Mouse (Mus musculus) gastrocnemius, adult 18-20 months (tissue): Measurements from ENCODE around the gene Ankmy2. TPM values are rescaled to one million over a fixed set of nuclear protein-coding genes. Genes with fewer than 3 reads are reported as not detected.

Source experiments
- DNase-seq: peaks from one replicate; pipeline ENCODE4 v3.0.0; 2021; ENCODE audit warnings: low spot score
- long read RNA-seq, 2 experiments: library from polyadenylated mRNA; stranded (forward); transcript quantifications; one replicate each; pipeline ENCODE4 v2.0.0; 2021
- total RNA-seq, 2 experiments: library from RNA; stranded (reverse); gene quantifications; 2 replicates each; pipeline ENCODE4 v1.2.3; 2021

The Ankmy2 gene
- total RNA-seq, result 1 to 10 TPM; 5.3 to 5.4 TPM
- long read RNA-seq, experiment 1, transcript Ankmy2-201 (10 exons, 2,456 nt), result major isoform, 6 of 7 reads
- long read RNA-seq, experiment 1, partial matches to known transcripts, result 0 of 7 reads
- long read RNA-seq, experiment 1, other reads (novel, unspliced or antisense), result 1 of 7 reads
- long read RNA-seq, experiment 2, partial matches to known transcripts, result 0 of 4 reads
- long read RNA-seq, experiment 2, other reads (novel, unspliced or antisense), result 2 of 4 reads

DNA sequence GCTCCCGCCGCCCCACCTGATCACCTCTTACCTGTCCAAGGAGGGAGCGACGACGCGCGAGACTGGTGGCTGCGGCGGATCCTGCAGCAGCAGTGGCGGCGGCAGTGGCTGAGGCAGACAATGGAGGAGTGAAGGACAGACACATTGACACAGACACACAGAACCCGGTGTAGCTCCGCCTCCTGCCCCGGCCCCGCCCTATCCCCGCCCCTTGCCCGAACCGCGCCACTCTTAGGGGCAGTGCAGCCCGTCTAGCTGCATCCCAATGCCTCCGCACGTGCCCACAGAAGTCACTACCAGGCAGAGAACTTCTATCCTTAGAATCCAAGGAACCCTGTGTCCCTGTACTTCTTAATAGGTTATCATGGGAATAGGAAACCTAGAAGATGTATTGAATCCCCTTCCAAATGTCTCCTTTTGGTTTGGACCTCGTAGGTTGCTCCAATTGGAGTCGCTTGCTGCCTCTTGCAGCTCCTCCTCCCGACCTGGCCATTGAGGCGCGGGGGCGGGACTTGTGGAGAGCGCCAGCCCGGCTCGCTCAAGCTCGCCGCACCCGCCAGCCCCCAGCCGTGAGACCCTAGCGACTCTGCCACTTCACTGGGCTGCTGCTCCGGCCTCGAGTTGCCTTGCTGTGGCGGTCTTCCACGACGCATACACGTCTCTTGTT, at the start of gene Ankmy2:
Gene Ankmy2, plus strand, starts transcription at position 478 of the 667 bp plus-strand sequence.
- peak; percentile 89 for DNase-seq

GRCm38 (mm10) chr12:36108442-36108841, 48.5 kb upstream of the Ankmy2 start:
- DNase-seq, result no peak

GRCm38 (mm10) chr12:36110457-36110856, 46.5 kb upstream of the Ankmy2 start:
- no peak for DNase-seq

DNA sequence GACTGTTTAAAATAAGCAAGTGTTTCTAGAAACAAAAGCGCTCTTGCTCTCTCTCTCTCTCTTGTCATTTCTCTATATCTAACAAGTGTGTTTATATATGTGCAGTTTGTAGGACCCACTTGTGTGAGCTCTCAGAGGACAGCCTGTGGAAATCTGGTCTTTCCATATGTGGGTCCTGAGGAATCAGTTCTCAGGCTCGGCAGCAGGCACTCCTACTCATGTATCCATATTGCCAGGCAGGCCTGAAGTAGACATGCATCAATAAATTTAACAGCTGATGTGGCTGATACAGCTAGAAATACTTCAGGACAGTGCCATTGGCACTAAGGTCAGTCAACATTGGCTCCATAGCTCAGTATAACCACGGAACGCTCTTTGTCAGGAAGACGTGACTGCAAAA, 45.8 kb upstream of the Ankmy2 start:
- no peak for DNase-seq

DNA sequence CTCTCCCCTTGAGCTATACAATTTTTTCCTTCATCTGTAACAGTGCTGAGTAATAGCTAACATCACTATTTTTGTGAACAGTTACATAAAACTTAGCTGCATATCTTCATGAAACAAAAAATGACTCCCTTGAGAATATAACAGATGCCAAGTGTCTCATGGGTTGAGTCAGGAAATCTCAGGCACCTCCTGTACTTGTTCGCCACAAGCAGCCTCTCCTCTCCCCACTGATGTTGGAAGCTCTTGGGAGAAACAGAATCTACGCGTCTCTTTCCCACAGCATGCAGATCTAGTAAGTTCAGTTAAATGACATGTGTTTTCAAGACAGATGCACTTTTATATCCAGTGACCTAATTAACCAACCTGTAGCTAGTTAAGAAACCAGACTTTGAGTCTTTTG, 44.8 kb upstream of the Ankmy2 start:
- DNase-seq, result no peak

DNA sequence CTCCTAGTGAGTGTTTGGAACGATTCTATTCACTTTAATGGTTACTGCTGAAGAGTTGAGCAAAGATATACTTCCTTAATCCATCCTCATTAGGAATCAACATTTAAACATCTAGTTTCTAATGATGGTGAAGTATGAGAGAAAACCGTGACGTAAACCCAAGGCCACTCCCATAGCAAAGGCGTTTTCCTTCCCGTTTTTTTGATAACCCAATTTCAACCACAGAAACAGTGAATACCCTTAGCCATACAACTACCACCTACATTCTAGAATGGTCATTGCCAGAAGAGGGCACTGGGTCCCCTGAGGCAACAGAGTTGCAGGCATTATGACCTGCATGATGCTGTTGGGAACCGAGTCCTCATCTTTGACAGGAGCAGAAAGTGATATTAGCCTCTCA, 39.8 kb upstream of the Ankmy2 start:
- no peak for DNase-seq

DNA sequence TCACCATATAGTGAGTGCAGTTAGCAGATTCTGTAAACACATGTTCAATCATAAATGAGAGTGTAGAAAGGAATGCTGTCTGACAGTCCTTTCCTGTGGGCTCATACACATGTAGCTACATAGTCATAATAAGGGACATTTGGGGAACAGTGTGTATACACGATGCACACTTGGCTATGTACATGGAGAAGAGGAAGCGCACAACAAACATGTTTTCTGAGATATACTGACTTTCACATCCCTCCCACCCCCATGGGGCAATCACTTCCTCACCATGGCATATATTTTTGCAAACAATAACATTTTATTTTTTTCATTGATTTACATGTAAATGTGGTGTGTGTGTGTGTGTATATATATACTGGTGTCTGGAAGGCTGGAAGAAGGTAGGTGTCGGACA, 37.7 kb upstream of the Ankmy2 start:
- no peak for DNase-seq

GRCm38 (mm10) chr12:36126049-36126448, 30.9 kb upstream of the Ankmy2 start:
- no peak for DNase-seq

DNA sequence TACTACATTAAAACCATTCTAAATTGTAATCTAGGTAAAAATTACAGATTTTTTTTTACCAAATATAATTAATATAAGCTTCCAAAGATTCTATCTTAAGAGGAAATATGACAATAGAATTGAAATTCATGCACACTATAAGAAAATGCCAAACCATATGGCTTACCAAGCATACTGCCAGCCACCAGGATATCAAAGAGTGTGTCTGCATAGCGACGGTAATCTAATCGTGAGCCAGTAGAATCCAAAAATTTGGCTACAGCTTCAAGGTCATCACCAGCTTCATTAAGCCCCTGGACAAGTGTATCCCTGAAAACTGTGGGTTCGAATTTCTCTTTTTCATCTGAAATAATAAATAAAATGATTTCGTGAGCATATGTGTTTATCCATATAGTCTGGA, 27.1 kb upstream of the Ankmy2 start:
- no peak for DNase-seq

DNA sequence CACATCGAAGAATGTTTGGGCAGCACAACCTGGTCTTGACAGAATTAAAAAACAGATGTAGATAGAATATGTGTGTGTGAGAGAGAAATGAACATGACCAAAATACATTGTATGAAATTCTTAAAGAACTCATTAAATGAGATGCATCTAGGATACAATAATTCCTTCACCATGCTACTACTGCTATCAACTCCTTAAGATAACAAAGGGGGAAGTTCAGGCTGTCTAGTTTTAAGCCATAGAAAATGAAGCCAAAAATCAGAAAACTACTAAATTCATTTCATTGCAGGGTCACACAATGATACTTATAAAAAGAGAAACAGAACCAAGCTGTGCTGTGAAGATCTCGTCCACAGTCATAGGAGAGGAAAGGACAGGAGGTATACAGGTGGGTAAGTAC, 24.7 kb upstream of the Ankmy2 start:
- DNase-seq, result no peak

- no peak for DNase-seq
Measured at GRCm38 (mm10) chr12:36132668-36133067, 24.2 kb upstream of the Ankmy2 start.

- DNase-seq, result no peak
Measured at GRCm38 (mm10) chr12:36133547-36133946, 23.4 kb upstream of the Ankmy2 start.

DNA sequence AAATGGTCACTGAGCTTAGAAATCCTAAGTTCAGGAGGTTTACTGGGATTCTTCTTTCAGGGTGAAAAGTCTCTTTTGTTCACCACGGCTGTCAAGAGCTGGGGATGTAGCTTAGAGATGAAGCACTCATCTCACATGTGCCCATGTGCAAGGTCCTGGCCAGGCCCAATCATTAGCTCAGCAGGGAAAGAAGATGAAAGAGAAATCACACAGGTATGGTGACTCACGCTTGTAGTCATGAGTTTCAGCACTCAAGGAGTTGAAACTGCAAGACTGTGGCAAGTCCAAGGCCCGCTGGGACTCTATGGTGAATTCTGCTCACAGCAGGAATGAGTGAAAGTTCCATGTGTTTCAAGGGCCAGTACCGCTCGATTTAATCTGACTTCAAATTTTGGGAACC, 22.8 kb upstream of the Ankmy2 start:
- no peak for DNase-seq

DNA sequence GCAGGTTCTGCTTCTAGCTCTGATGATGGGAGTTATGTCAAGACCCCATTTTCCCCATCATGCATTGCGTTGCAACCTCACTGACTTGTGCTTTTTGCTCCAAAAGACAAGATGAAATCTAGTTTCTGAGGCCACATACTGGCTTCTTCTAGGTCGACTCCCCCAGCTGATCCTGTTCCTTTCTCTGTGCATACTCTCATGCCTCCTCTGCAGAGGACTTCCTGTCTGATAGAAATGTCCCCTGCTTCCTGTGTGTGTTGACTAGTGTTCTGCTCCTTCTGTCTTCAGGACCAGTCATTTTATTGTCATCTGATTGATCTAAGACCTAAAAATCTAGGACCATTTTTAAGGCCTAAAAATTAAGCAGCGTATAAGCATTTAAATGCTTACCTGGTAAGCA, 21.5 kb upstream of the Ankmy2 start:
- DNase-seq, result no peak

GRCm38 (mm10) chr12:36136285-36136684, 20.6 kb upstream of the Ankmy2 start:
- DNase-seq, result no peak

DNA sequence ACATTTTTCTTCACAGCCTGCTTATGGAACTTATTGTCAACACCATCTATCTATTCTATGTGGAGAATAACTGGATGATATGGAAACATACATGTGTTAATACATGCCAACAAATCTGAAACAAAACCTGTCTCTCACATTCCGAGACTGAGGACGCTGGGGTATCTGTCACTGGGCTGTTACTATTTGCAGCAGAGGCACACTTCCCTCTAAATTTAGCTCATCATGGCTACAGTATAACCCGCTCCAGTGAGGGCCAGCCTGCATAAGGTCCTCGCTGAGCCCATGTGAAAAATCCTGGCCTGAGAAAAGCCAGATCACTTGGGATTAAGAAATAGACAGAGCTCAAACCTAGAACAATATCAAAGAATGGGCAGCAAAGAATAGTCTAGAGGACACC, 19.7 kb upstream of the Ankmy2 start:
- peak; percentile 48 for DNase-seq

- DNase-seq, result no peak
Measured at GRCm38 (mm10) chr12:36140401-36140800, 16.5 kb upstream of the Ankmy2 start.

GRCm38 (mm10) chr12:36146230-36147011, 10.5 kb upstream of the Ankmy2 start:
- DNase-seq, result no peak

GRCm38 (mm10) chr12:36150265-36150664, 6.6 kb upstream of the Ankmy2 start:
- peak; percentile 39 for DNase-seq

DNA sequence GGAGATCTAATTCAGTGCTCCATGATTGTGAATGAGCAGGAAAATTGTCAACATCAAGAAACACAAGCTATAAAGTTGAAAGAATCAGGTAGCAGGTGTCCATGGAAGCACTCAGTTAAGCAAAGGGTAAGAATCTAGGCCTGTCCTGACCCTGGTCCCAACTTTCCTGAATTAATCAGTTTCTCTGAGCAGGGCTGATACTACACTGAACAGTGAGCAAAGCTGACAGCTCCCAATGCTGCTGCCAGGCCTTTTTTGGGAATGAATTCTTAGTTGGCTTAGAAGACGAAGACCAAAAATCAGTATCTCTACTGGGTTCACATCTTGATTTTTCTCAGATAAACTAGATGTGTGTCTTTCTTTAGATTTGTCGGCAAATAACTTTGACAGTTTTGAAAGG, 6.2 kb upstream of the Ankmy2 start:
- no peak for DNase-seq

GRCm38 (mm10) chr12:36155141-36155641, 1.7 kb upstream of the Ankmy2 start:
- peak; percentile 58 for DNase-seq

DNA sequence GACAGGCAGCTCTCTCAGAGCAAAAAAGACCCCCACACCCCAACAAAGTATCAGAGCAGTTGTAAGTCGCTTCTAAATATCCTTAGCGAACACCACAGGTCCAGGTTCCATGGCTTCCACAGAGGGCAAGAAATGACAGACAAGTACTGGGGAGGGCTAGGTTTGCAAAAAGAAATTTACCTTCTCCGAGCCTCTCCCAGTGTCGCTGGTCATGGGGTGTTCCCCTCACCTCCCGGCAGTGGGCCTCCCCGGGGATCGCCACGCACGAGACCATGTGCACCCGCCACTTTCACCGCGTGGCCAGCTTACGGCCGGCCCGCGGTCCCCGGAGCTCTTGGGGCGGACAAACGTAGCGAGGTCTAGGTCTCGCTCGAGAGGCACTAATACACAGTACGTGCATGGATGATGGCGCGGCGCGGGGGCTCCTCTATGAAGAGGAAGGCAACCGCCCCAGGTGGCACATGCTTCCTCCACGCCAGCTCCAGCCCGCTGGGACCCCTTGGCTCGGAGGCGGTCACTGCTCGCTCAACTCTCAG, 745 bp upstream of the Ankmy2 start:
- DNase-seq, result no peak
